Mouse (Mus musculus) CH12.LX (cell line): ENCODE measurements around the gene Zfp609. TPM values are rescaled to one million over a fixed set of nuclear protein-coding genes. Genes with fewer than 3 reads are reported as not detected.

Experiments used
- DNase-seq: peaks from one replicate; pipeline ENCODE4 v3.0.0-alpha.2; 2013; ENCODE audit errors: extremely low read depth
- H3K27ac ChIP-seq: 2 replicates; pipeline ENCODE4 v1.5.1; 2012; ENCODE audit warnings: low read depth, mild to moderate bottlenecking, control low read depth, moderate library complexity; ENCODE audit not compliant: insufficient read depth
- H3K27me3 ChIP-seq: replicated peaks from 2 replicates; pipeline ENCODE3; 2012; ENCODE audit warnings: inconsistent platforms
- H3K36me3 ChIP-seq, 2 experiments: replicated peaks in 1 of 2; 2 replicates each; pipeline versions ENCODE3 to v1.6.1; 2012; ENCODE audit warnings: inconsistent platforms in 1 of 2, low read length in 1 of 2, mild to moderate bottlenecking in 1 of 2, mixed read lengths in 1 of 2, moderate library complexity in 1 of 2; ENCODE audit not compliant: control insufficient read depth in 1 of 2, insufficient read depth in 1 of 2
- H3K4me1 ChIP-seq, 2 experiments: 2 replicates each; pipeline ENCODE4 v1.6.1; 2012; ENCODE audit warnings: inconsistent platforms in 1 of 2, moderate library complexity in 1 of 2; ENCODE audit not compliant: insufficient read depth in 2 of 2, control insufficient read depth in 1 of 2
- H3K4me2 ChIP-seq: 2 replicates; pipeline ENCODE4 v1.6.1; 2012; ENCODE audit warnings: low read depth, mild to moderate bottlenecking, control low read depth; ENCODE audit not compliant: poor library complexity, insufficient read depth, severe bottlenecking
- H3K4me3 ChIP-seq, 3 experiments: fragments of 150-350 bp in 1 of 3; sonication (generic) in 1 of 3; replicated peaks in 1 of 3; 2 replicates each; pipeline versions ENCODE3 to v1.5.1; 2011 to 2012; ENCODE audit warnings: low read depth in 2 of 3, low read length in 2 of 3, mild to moderate bottlenecking in 2 of 3, moderate library complexity in 2 of 3, control low read depth in 1 of 3, improper control_type of control experiment in 1 of 3, inconsistent platforms in 1 of 3, mixed read lengths in 1 of 3; ENCODE audit not compliant: poor library complexity in 1 of 3
- H3K79me2 ChIP-seq: replicated peaks from 2 replicates; pipeline ENCODE4 v1.6.1; 2012; ENCODE audit warnings: mild to moderate bottlenecking, moderate library complexity; ENCODE audit not compliant: control insufficient read depth, poor library complexity, insufficient read depth, severe bottlenecking; ENCODE audit errors: extremely low read depth
- H3K9ac ChIP-seq: 2 replicates; pipeline ENCODE4 v1.6.1; 2012; ENCODE audit warnings: low read depth, mild to moderate bottlenecking, control low read depth, moderate library complexity; ENCODE audit not compliant: insufficient read depth
- H3K9me3 ChIP-seq: replicated peaks from 2 replicates; pipeline ENCODE3; 2012; ENCODE audit warnings: low read length, inconsistent platforms, mixed read lengths
- CHD2 ChIP-seq: IDR thresholded peaks from 2 replicates; pipeline ENCODE4 v1.6.1; 2011; ENCODE audit warnings: low read length, improper control_type of control experiment
- E2F4 ChIP-seq: IDR thresholded peaks from 2 replicates; pipeline ENCODE4 v1.6.1; 2011; ENCODE audit warnings: low read depth, low read length, improper control_type of control experiment; ENCODE audit not compliant: insufficient replicate concordance
- ELF1 ChIP-seq: IDR thresholded peaks from 2 replicates; pipeline ENCODE4 v1.6.1; 2014; ENCODE audit warnings: low read depth, mild to moderate bottlenecking, inconsistent platforms, low read length, improper control_type of control experiment
- EP300 ChIP-seq: IDR thresholded peaks from 2 replicates; pipeline ENCODE4 v1.6.1; 2011; ENCODE audit warnings: low read length, improper control_type of control experiment
- GABPA ChIP-seq: IDR thresholded peaks from 2 replicates; pipeline ENCODE4 v1.6.1; 2012; ENCODE audit warnings: low read depth, low read length, improper control_type of control experiment, inconsistent platforms; ENCODE audit not compliant: insufficient replicate concordance
- IRF4 ChIP-seq: IDR thresholded peaks from 2 replicates; pipeline ENCODE4 v1.6.1; 2014; ENCODE audit warnings: low read depth, mild to moderate bottlenecking, inconsistent platforms, low read length, improper control_type of control experiment
- JUN ChIP-seq: IDR thresholded peaks from 2 replicates; pipeline ENCODE4 v1.6.1; 2011; ENCODE audit warnings: low read depth, mild to moderate bottlenecking, low read length, improper control_type of control experiment, moderate library complexity; ENCODE audit not compliant: insufficient read depth
- MEF2A ChIP-seq: IDR thresholded peaks from 2 replicates; pipeline ENCODE4 v1.6.1; 2014; ENCODE audit warnings: low read depth, mild to moderate bottlenecking, inconsistent platforms, low read length, improper control_type of control experiment, borderline replicate concordance
- MXI1 ChIP-seq: IDR thresholded peaks from 2 replicates; pipeline ENCODE4 v1.6.1; 2011; ENCODE audit warnings: mild to moderate bottlenecking, low read depth, low read length, improper control_type of control experiment
- MYC ChIP-seq: IDR thresholded peaks from 2 replicates; pipeline ENCODE4 v1.6.1; 2011; ENCODE audit warnings: low read depth, mild to moderate bottlenecking, improper control_type of control experiment, low read length
- NELFE ChIP-seq: IDR thresholded peaks from 2 replicates; pipeline ENCODE4 v1.6.1; 2011; ENCODE audit warnings: low read depth, low read length, improper control_type of control experiment
- NRF1 ChIP-seq: IDR thresholded peaks from 2 replicates; pipeline ENCODE4 v1.6.1; 2014; ENCODE audit warnings: low read depth, mild to moderate bottlenecking, inconsistent platforms, low read length, improper control_type of control experiment, moderate library complexity
- POLR2AphosphoS2 ChIP-seq: IDR thresholded peaks from 2 replicates; pipeline ENCODE4 v1.6.1; 2011; ENCODE audit warnings: low read depth, low read length, improper control_type of control experiment
- RAD21 ChIP-seq: IDR thresholded peaks from 2 replicates; pipeline ENCODE4 v1.6.1; 2011; ENCODE audit warnings: low read depth, mild to moderate bottlenecking, low read length, improper control_type of control experiment, moderate library complexity
- RCOR1 ChIP-seq: conservative IDR thresholded peaks from 2 replicates; pipeline ENCODE4 v1.6.1; 2012; ENCODE audit warnings: low read depth, mild to moderate bottlenecking, inconsistent platforms, low read length, improper control_type of control experiment
- SIN3A ChIP-seq: IDR thresholded peaks from 2 replicates; pipeline ENCODE4 v1.6.1; 2012; ENCODE audit warnings: low read length, improper control_type of control experiment, inconsistent platforms
- TBP ChIP-seq: conservative IDR thresholded peaks from 2 replicates; pipeline ENCODE4 v1.6.1; 2011; ENCODE audit warnings: low read depth, low read length, improper control_type of control experiment
- TCF12 ChIP-seq: IDR thresholded peaks from 2 replicates; pipeline ENCODE4 v1.6.1; 2014; ENCODE audit warnings: low read depth, mild to moderate bottlenecking, inconsistent platforms, low read length, improper control_type of control experiment
- UBTF ChIP-seq: IDR thresholded peaks from 2 replicates; pipeline ENCODE4 v1.6.1; 2012; ENCODE audit warnings: low read depth, mild to moderate bottlenecking, inconsistent platforms, low read length, improper control_type of control experiment, moderate library complexity
- USF1 ChIP-seq: IDR thresholded peaks from 2 replicates; pipeline ENCODE4 v1.6.1; 2014; ENCODE audit warnings: low read depth, mild to moderate bottlenecking, inconsistent platforms, low read length, improper control_type of control experiment
- ZC3H11A ChIP-seq: IDR thresholded peaks from 2 replicates; pipeline ENCODE4 v1.6.1; 2012; ENCODE audit warnings: low read depth, mild to moderate bottlenecking, inconsistent platforms, low read length, improper control_type of control experiment
- ZNF384 ChIP-seq: IDR thresholded peaks from 2 replicates; pipeline ENCODE4 v1.6.1; 2012; ENCODE audit warnings: low read depth, low read length, improper control_type of control experiment, inconsistent platforms
- dilution Hi-C: fragments of 300-500 bp; cut with MboI; formaldehyde crosslinking; loops from 2 replicates; pipeline ENCODE4 v1.14.3; 2020; ENCODE audit warnings: low sequenced_read_pairs; ENCODE audit not compliant: extremely low pct_unique_long_range_greater_than_20kb, extremely low pct_ligation_motif_present
- in situ Hi-C: fragments of 300-500 bp; cut with MboI; formaldehyde crosslinking; loops from 3 replicates; pipeline ENCODE4 v1.14.3; 2019; ENCODE audit warnings: low sequenced_read_pairs, low pct_ligation_motif_present, low pct_unique_long_range_greater_than_20kb, mixed read lengths
- polyA plus RNA-seq: library from polyadenylated mRNA; unstranded; fragments of >175 nt; gene quantifications from 2 replicates; pipeline ENCODE4 v1.2.1, GENCODE M21; 2012; ENCODE audit warnings: low read depth; ENCODE audit not compliant: insufficient read length
- total RNA-seq, 2 experiments: library from RNA; depleted of rRNA; stranded (reverse); fragments of 300-350 nt in 1 of 2; fragments of >200 nt in 1 of 2; gene quantifications; 2 replicates each; pipeline ENCODE4 v1.2.3; 2012 to 2014

The Zfp609 gene
- total and polyA plus RNA-seq, 3 experiments: 1.2 to 15.4 (median 3.2) TPM

DNA sequence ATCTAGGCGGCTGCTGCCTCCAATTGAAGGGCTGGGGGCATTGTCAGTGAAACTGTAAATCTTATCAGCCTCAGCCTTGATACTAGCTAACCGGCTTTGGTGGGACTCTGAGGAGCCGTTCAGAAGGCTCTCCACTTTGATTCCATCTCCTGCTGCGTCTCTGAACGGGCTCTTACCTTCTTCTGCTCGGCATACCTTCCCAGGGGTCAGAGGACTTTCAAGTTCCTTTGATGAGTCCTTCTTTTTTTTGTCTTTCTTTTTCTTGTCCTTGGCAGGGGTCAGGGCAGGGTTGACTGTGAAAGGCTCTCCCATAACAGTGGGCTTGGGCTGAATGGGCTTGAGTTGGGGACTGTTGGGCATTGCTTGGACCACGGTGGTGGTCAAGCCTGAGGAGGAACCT is 124.1 kb downstream of the Zfp609 start:
- dilution Hi-C loops (no loop called here), in situ Hi-C loops (no loop called here)
- H3K36me3 ChIP-seq: peaks cover 35 to 78% of the 10 kb centered on the region in 2 experiments
- no peak for DNase-seq
- no peak overlapping the region for H3K4me2 ChIP-seq
- H3K9me3 ChIP-seq: no peaks in the 10 kb centered on the region
- no peak overlapping the region for H3K27ac ChIP-seq
- H3K79me2 ChIP-seq: no peaks in the 10 kb centered on the region
- no peaks in the 10 kb centered on the region for H3K27me3 ChIP-seq
- TF ChIP-seq EP300 (no peak), POLR2AphosphoS2 (no peak), MXI1 (no peak), NELFE (no peak), GABPA (no peak), MEF2A (no peak), CHD2 (no peak), ELF1 (no peak), TCF12 (no peak), JUN (no peak), RAD21 (no peak), E2F4 (no peak)
- H3K4me1 ChIP-seq: peaks cover 0 to 19% of the 10 kb centered on the region in 2 experiments; a peak in 2 of 4 replicates
- no peak overlapping the region for H3K4me3 ChIP-seq
- no peak overlapping the region for H3K9ac ChIP-seq

DNA sequence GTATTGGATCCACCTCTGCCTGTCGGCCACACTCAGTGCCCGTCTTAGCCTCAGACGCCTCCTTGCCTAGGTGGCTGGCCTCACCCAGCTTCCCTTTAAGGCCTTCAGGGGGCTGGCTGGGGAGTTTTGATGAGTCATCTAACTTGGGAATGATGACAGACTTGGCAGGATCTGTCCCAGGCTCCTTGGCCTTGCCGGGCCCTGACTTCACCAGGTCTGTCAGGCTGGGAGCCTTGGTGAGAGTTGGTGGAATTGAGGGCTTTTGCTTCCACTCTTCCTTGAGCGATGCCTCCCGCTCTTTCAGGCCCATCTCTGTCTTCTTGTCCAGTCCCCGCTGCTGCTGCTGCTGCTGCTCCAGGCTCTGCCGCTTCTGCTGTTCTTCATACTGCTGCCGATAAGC is 125.1 kb downstream of the Zfp609 start:
- Histone ChIP-seq H3K79me2 (no peaks in the 10 kb centered on the region), H3K9ac (no peak overlapping the region), H3K36me3 (peaks cover 43 to 88% of the 10 kb centered on the region in 2 experiments), H3K4me2 (no peak overlapping the region), H3K27ac (no peak overlapping the region), H3K4me1 (peaks cover 0 to 19% of the 10 kb centered on the region in 2 experiments; a peak in 2 of 4 replicates), H3K27me3 (no peaks in the 10 kb centered on the region), H3K9me3 (no peaks in the 10 kb centered on the region), H3K4me3 (no peak overlapping the region)
- DNase-seq: no peak
- dilution Hi-C loops (no loop called here), in situ Hi-C loops (no loop called here)
- TF ChIP-seq EP300 (no peak), ZNF384 (no peak), TCF12 (no peak), SIN3A (no peak), GABPA (no peak), MYC (no peak), USF1 (no peak), NRF1 (no peak), RCOR1 (no peak), UBTF (no peak), E2F4 (no peak), TBP (no peak), MEF2A (no peak), IRF4 (no peak), ZC3H11A (no peak), RAD21 (no peak)
